29 mouse cellular contexts compared by ENCODE assay signal in genomic region chr2:74722949-74723348, GRCm38 (mm10). TPM values are rescaled to one million over a fixed set of nuclear protein-coding genes. Genes with fewer than 3 reads are reported as not detected.
A peak's percentile ranks its signal among the peaks of the same experiment; 100 is the strongest.
DNase-seq lines count a peak whose midpoint lies in the region; ATAC-seq and TF ChIP-seq lines count a peak whose summit lies in the region.
"Had no signal": no experiment of that assay in that cellular context is flagged by ENCODE, and none has a peak within 500 bp of the region (broad histone marks: within the 10 kb centered on the region; RNA-seq: fewer than 3 reads in every experiment).

No protein-coding gene starts in this region.

- no peak for ATAC-seq in kidney, embryonic 14.5 days (ENCODE audit: low FRiP score, low TSS enrichment)
- no peak for ATAC-seq in hindbrain, embryonic 14.5 days (ENCODE audit: low FRiP score)
- no peak for ATAC-seq in neural tube, embryonic 12.5 days (ENCODE audit: low FRiP score, low read depth)
- ATAC-seq: forebrain, embryonic 16.5 days; midbrain, embryonic 16.5 days had no signal

- peak overlapping the region; percentile 68 for H3K4me2 ChIP-seq in kidney, embryonic 14.5 days (replicated peaks; ENCODE audit: low read depth, low read length)
- H3K4me2 ChIP-seq in hindbrain, embryonic 14.5 days (replicated peaks) = peak overlapping the region; percentile 82
- H3K4me2 ChIP-seq in neural tube, embryonic 12.5 days (replicated peaks) = peak overlapping the region; percentile 96
- H3K4me2 ChIP-seq: embryonic facial prominence, embryonic 13.5 days; heart, embryonic 15.5 days; liver, embryonic 11.5 days; stomach, embryonic 15.5 days had no signal

- H3K36me3 ChIP-seq in kidney, embryonic 14.5 days (ENCODE audit: control insufficient read depth, insufficient read depth, low read length) = peaks cover 9% of the 10 kb centered on the region; the same call in 1 of the 2 replicates
- no peaks in the 10 kb centered on the region for H3K36me3 ChIP-seq in E14TG2a.4 (ENCODE audit: insufficient read depth, low read length)
- H3K36me3 ChIP-seq in hindbrain, embryonic 14.5 days (replicated peaks; ENCODE audit: control insufficient read depth, insufficient read depth) = no peaks in the 10 kb centered on the region
- peaks cover 15% of the 10 kb centered on the region for H3K36me3 ChIP-seq in neural tube, embryonic 12.5 days
- H3K36me3 ChIP-seq: embryonic facial prominence, embryonic 13.5 days; heart, embryonic 15.5 days; stomach, embryonic 15.5 days had no signal

- H3K9me3 ChIP-seq in kidney, embryonic 14.5 days (ENCODE audit: control insufficient read depth, low read length) = no peaks in the 10 kb centered on the region
- H3K9me3 ChIP-seq in E14TG2a.4 (ENCODE audit: low read length) = 0 out of 2 replicates have a peak, but pooled peaks cover 2% of the 10 kb centered on the region
- H3K9me3 ChIP-seq in hindbrain, embryonic 14.5 days (ENCODE audit: control insufficient read depth, low read length) = no peaks in the 10 kb centered on the region
- H3K9me3 ChIP-seq in neural tube, embryonic 12.5 days = no peaks in the 10 kb centered on the region
- H3K9me3 ChIP-seq: embryonic facial prominence, embryonic 13.5 days; heart, embryonic 15.5 days; megakaryocyte, embryonic 14.5 days; stomach, embryonic 15.5 days had no signal

- no peak for TF ChIP-seq CTCF in E14TG2a.4 (conservative IDR thresholded peaks at IDR 0.05; ENCODE audit: low read length)

- peak overlapping the region; percentile 50; the same call in 1 of the 2 replicates for H3K9ac ChIP-seq in kidney, embryonic 14.5 days (ENCODE audit: low read depth, low read length)
- H3K9ac ChIP-seq in hindbrain, embryonic 14.5 days = peak overlapping the region; percentile 9; the same call in 1 of the 2 replicates
- H3K9ac ChIP-seq in neural tube, embryonic 12.5 days = peak overlapping the region; percentile 96
- H3K9ac ChIP-seq: embryonic facial prominence, embryonic 13.5 days; heart, embryonic 15.5 days; stomach, embryonic 15.5 days had no signal

- whole genome bisulfite sequencing in kidney, embryonic 14.5 days = 29% methylated on average over 8 of the region's 8 CpGs
- 6% methylated on average over 8 of the region's 8 CpGs for WGBS in hindbrain, embryonic 14.5 days
- WGBS in neural tube, embryonic 12.5 days = 2% methylated on average over 8 of the region's 8 CpGs

- peak overlapping the region; percentile 77 for H3K27ac ChIP-seq in kidney, embryonic 14.5 days (ENCODE audit: low read depth, low read length)
- H3K27ac ChIP-seq in hindbrain, embryonic 14.5 days = no peak overlapping the region
- peak overlapping the region; percentile 51; the same call in 1 of the 2 replicates for H3K27ac ChIP-seq in neural tube, embryonic 12.5 days
- H3K27ac ChIP-seq: embryonic facial prominence, embryonic 13.5 days; heart, embryonic 15.5 days; layer of hippocampus, adult 2 months; left cerebral cortex, adult 2 months; stomach, embryonic 15.5 days had no signal

- peak overlapping the region; percentile 27 for H3K4me3 ChIP-seq in kidney, embryonic 14.5 days (ENCODE audit: low read length)
- peak overlapping the region; percentile 32 for H3K4me3 ChIP-seq in E14TG2a.4 (replicated peaks; ENCODE audit: low read length)
- H3K4me3 ChIP-seq in hindbrain, embryonic 14.5 days (replicated peaks; ENCODE audit: low read length) = no peak overlapping the region
- peak overlapping the region; percentile 56 for H3K4me3 ChIP-seq in neural tube, embryonic 12.5 days
- H3K4me3 ChIP-seq: embryonic facial prominence, embryonic 13.5 days; layer of hippocampus, adult 2 months; left cerebral cortex, adult 2 months; megakaryocyte, embryonic 14.5 days; stomach, embryonic 15.5 days had no signal

- H3K27me3 ChIP-seq in kidney, embryonic 14.5 days (ENCODE audit: control insufficient read depth, insufficient read depth, low read length) = no peaks in the 10 kb centered on the region
- peaks cover 93% of the 10 kb centered on the region for H3K27me3 ChIP-seq in E14TG2a.4 (ENCODE audit: insufficient read depth, low read length)
- peaks cover 99% of the 10 kb centered on the region for H3K27me3 ChIP-seq in hindbrain, embryonic 14.5 days (ENCODE audit: control insufficient read depth, insufficient read depth, low read length)
- no peaks in the 10 kb centered on the region for H3K27me3 ChIP-seq in neural tube, embryonic 12.5 days (replicated peaks)

- DNase-seq in kidney, postnatal 25 days = no peak
- no peak for DNase-seq in hindbrain, embryonic 14.5 days (ENCODE audit: low spot score)
- DNase-seq in thymus, postnatal 25 days = no peak
- DNase-seq in spleen, postnatal 14 days (ENCODE audit: low spot score in 2 of 2) = no peak
- no peak for DNase-seq in layer of hippocampus, postnatal 10 days (ENCODE audit: low spot score in 2 of 2)
- DNase-seq: adrenal gland, adult 8-10 months; cerebellum, adult 9-11 months; gastrocnemius, postnatal 36 days; heart, postnatal 4 days; kidney, adult 9 months; left cerebral cortex, postnatal 4 days; lung, adult 2 months; right cerebral cortex, postnatal 25 days had no signal

- peaks cover 83% of the 10 kb centered on the region for H3K4me1 ChIP-seq in kidney, embryonic 14.5 days (ENCODE audit: control insufficient read depth, insufficient read depth, low read length)
- peaks cover 46% of the 10 kb centered on the region for H3K4me1 ChIP-seq in E14TG2a.4 (replicated peaks; ENCODE audit: low read depth, low read length)
- peaks cover 14% of the 10 kb centered on the region; the same call in 1 of the 2 replicates for H3K4me1 ChIP-seq in hindbrain, embryonic 14.5 days (replicated peaks; ENCODE audit: control insufficient read depth, insufficient read depth, low read length)
- peaks cover 97% of the 10 kb centered on the region for H3K4me1 ChIP-seq in neural tube, embryonic 12.5 days
- H3K4me1 ChIP-seq: megakaryocyte, embryonic 14.5 days had no signal

RNA-seq across cellular contexts. Expression of gene Gm28230, which starts 3.6 kb away (rescaled TPM):
- 2.3 and 4.0 TPM in 2 replicates for polyA plus RNA-seq in kidney, embryonic 14.5 days (2014; fragmentation: Nextera tagmentation; extraction: Ambion mirVana)
- polyA plus RNA-seq in hindbrain, embryonic 14.5 days (2014; fragmentation: Nextera tagmentation; extraction: Ambion mirVana) = 0.82 and 1.3 TPM in 2 replicates
- 6.9 and 9.1 TPM in 2 replicates for polyA plus RNA-seq in neural tube, embryonic 12.5 days (2016; fragmentation: Nextera tagmentation; extraction: Ambion mirVana)
- total RNA-seq in layer of hippocampus, postnatal 10 days (2021) = not detected
- total RNA-seq: heart, adult 8-10 months; heart, postnatal 4 days; layer of hippocampus, adult 2 months; left cerebral cortex, adult 2 months; left cerebral cortex, postnatal 4 days had no signal
- polyA plus RNA-seq: C2C12; forebrain, embryonic 16.5 days; heart, embryonic 15.5 days; liver, embryonic 11.5 days; midbrain, embryonic 16.5 days; spleen, adult 2 months; stomach, embryonic 15.5 days; thymus, postnatal 0 days had no signal

RNA-seq across cellular contexts. Expression of gene Hoxd4, which starts 11.2 kb away (rescaled TPM):
- 6.3 and 18.7 TPM in 2 replicates for polyA plus RNA-seq in kidney, embryonic 14.5 days (2014; fragmentation: Nextera tagmentation; extraction: Ambion mirVana)
- 3.1 and 4.3 TPM in 2 replicates for polyA plus RNA-seq in hindbrain, embryonic 14.5 days (2014; fragmentation: Nextera tagmentation; extraction: Ambion mirVana)
- polyA plus RNA-seq in neural tube, embryonic 12.5 days (2016; fragmentation: Nextera tagmentation; extraction: Ambion mirVana) = 14.2 and 16.0 TPM in 2 replicates
- total RNA-seq in layer of hippocampus, postnatal 10 days (2021) = not detected
- total RNA-seq: layer of hippocampus, adult 2 months; left cerebral cortex, adult 2 months; left cerebral cortex, postnatal 4 days had no signal
- polyA plus RNA-seq: C2C12; embryonic facial prominence, embryonic 13.5 days; forebrain, embryonic 16.5 days; midbrain, embryonic 16.5 days; thymus, postnatal 0 days had no signal

RNA-seq across cellular contexts. Expression of gene Hoxd3, which starts 11.2 kb away (rescaled TPM):
- 12.3 and 12.6 TPM in 2 replicates for polyA plus RNA-seq in kidney, embryonic 14.5 days (2014; fragmentation: Nextera tagmentation; extraction: Ambion mirVana)
- 44.9 and 55.1 TPM in 2 replicates for polyA plus RNA-seq in hindbrain, embryonic 14.5 days (2014; fragmentation: Nextera tagmentation; extraction: Ambion mirVana)
- 55.9 and 68.9 TPM in 2 replicates for polyA plus RNA-seq in neural tube, embryonic 12.5 days (2016; fragmentation: Nextera tagmentation; extraction: Ambion mirVana)
- total RNA-seq in layer of hippocampus, postnatal 10 days (2021) = not detected
- total RNA-seq: layer of hippocampus, adult 2 months; left cerebral cortex, adult 2 months; left cerebral cortex, postnatal 4 days had no signal
- polyA plus RNA-seq: C2C12; forebrain, embryonic 16.5 days; midbrain, embryonic 16.5 days; spleen, adult 2 months had no signal

RNA-seq across cellular contexts. Expression of gene Hoxd8, which starts 18.5 kb away (rescaled TPM):
- polyA plus RNA-seq in kidney, embryonic 14.5 days (2014; fragmentation: Nextera tagmentation; extraction: Ambion mirVana) = 45.0 and 45.2 TPM in 2 replicates
- 2.1 and 3.3 TPM in 2 replicates for polyA plus RNA-seq in hindbrain, embryonic 14.5 days (2014; fragmentation: Nextera tagmentation; extraction: Ambion mirVana)
- 20.8 and 21.4 TPM in 2 replicates for polyA plus RNA-seq in neural tube, embryonic 12.5 days (2016; fragmentation: Nextera tagmentation; extraction: Ambion mirVana)
- under 1 TPM in 1 of 2 experiments, not detected in 1; 0.23 TPM for total RNA-seq in layer of hippocampus, postnatal 10 days (2021)
- total RNA-seq: layer of hippocampus, adult 2 months; left cerebral cortex, adult 2 months had no signal
- polyA plus RNA-seq: C2C12; forebrain, embryonic 16.5 days; midbrain, embryonic 16.5 days had no signal

RNA-seq across cellular contexts. Expression of gene Hoxd9, which starts 25.4 kb away (rescaled TPM):
- polyA plus RNA-seq in kidney, embryonic 14.5 days (2014; fragmentation: Nextera tagmentation; extraction: Ambion mirVana) = 36.2 and 47.9 TPM in 2 replicates
- polyA plus RNA-seq in hindbrain, embryonic 14.5 days (2014; fragmentation: Nextera tagmentation; extraction: Ambion mirVana) = 0.09 TPM in 1 of 2 replicates, not detected in the other
- polyA plus RNA-seq in neural tube, embryonic 12.5 days (2016; fragmentation: Nextera tagmentation; extraction: Ambion mirVana) = 34.4 and 36.8 TPM in 2 replicates
- not detected for total RNA-seq in layer of hippocampus, postnatal 10 days (2021)
- total RNA-seq: layer of hippocampus, adult 2 months; left cerebral cortex, adult 2 months; left cerebral cortex, postnatal 4 days had no signal
- polyA plus RNA-seq: C2C12; forebrain, embryonic 16.5 days; midbrain, embryonic 16.5 days had no signal

Comparison
In these comparisons a context has a peak if more than half of its experiments do, and no peak if none do; other contexts are left out.
1. H3K9ac ChIP-seq: peak in every context shown above with its lines; median percentile 96 in neural tube, embryonic 12.5 days; 50 in kidney, embryonic 14.5 days; 9 in hindbrain, embryonic 14.5 days.